Mouse (Mus musculus) cortical plate, adult 2 months (tissue): ENCODE data around the gene Anapc16. TPM values are rescaled to one million over a fixed set of nuclear protein-coding genes. Genes with fewer than 3 reads are reported as not detected.

Experiments
- H3K27ac ChIP-seq: fragments of 200-500 bp; 2 replicates; pipeline ENCODE4 v1.5.1; 2012; ENCODE audit warnings: low read length, control low read depth, inconsistent platforms; ENCODE audit not compliant: insufficient read depth
- H3K4me1 ChIP-seq: fragments of 200-500 bp; 2 replicates; pipeline ENCODE4 v1.6.1; 2011; ENCODE audit warnings: low read length; ENCODE audit not compliant: control insufficient read depth, insufficient read depth
- H3K4me3 ChIP-seq: fragments of 200-500 bp; 2 replicates; pipeline ENCODE4 v1.5.1; 2011; ENCODE audit warnings: mild to moderate bottlenecking, low read length, control low read depth; ENCODE audit not compliant: insufficient read depth
- CTCF ChIP-seq: fragments of 200-500 bp; IDR thresholded peaks from 2 replicates; pipeline ENCODE4 v1.5.1; 2011; ENCODE audit warnings: mild to moderate bottlenecking, control low read depth, low read length; ENCODE audit not compliant: insufficient read depth; ENCODE audit errors: extremely low read depth
- POLR2A ChIP-seq: fragments of 200-500 bp; IDR thresholded peaks from 2 replicates; pipeline ENCODE4 v1.6.1; 2011; ENCODE audit warnings: mild to moderate bottlenecking, low read length, control low read depth; ENCODE audit not compliant: insufficient read depth; ENCODE audit errors: extremely low read depth
- polyA plus RNA-seq: library from polyadenylated mRNA; depleted of rRNA; stranded (reverse); fragments of >200 nt; gene quantifications from 2 replicates; pipeline ENCODE4 v1.2.3, GENCODE M21; 2012

Anapc16 gene
- polyA plus RNA-seq, 1 experiment = 96.3 TPM

DNA sequence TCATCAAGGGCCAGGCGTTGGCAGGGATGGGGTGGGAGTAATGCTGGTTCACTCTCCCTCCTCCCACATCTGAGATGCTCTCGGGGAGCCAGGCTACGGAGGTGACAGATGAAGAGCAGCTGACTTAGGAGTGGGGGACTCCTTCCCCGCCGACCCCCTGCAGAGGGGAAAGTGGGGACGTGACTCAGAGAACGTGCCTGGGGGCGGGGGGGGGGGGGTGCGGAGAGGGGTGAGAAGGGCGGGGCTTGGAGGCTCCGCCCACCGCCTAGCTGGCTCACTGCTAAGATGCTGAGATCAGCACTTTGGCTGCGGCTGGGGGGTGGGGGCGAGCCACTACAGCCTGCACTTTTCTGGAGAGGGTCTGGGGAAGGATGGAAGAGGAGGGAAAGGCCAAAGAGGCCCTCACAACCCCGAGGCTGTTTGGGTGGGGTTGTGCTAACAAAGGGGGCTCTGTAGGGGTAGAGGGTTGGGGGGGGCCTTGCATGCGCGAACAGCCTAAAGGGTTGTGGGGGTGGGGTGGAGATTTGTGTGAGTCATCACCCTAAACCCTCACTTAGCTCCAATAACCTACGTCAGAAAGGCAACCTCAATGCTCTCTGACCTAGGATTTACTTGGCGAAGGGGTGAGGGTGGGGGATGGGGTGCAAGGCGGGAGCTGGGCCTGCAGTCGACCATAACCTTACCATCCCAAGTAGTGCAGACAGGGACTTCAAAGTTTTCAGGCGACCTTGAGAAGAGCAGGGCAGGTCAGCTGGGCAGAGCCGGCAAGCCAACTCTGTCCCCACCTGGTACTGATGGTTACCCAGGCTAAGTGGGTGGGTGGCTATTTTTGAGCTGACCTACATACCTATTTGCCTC is 38.2 kb downstream of the Anapc16 start:
- TF ChIP-seq CTCF = no peak
- no peak for TF ChIP-seq POLR2A
- Histone ChIP-seq H3K4me1 (peaks cover 3% of the 10 kb centered on the region; the same call in 1 of the 2 replicates), H3K4me3 (no peak overlapping the region), H3K27ac (no peak overlapping the region)

DNA sequence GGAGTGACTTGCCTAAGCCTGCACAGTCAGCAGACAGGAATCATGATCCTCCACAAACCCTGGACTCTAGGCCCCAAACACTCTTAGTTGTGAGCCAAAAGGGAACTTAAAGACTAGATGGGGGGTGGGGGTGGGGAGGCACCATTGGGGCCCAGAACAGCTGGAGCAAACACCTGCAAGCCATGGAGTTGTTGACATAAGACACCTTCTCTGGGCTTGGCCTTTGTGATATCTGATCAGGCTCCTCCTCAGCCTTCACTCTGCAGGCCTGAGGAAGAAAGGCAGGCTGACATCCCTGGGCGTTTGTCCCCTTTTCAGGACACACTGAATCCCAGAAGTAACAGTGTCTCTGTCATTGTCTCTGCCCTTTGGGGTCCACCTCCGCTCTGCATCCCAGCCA is 39.3 kb downstream of the Anapc16 start:
- Histone ChIP-seq H3K4me1 (peaks cover 3% of the 10 kb centered on the region; the same call in 1 of the 2 replicates), H3K27ac (no peak overlapping the region), H3K4me3 (no peak overlapping the region)
- TF ChIP-seq CTCF (no peak), POLR2A (no peak)

DNA sequence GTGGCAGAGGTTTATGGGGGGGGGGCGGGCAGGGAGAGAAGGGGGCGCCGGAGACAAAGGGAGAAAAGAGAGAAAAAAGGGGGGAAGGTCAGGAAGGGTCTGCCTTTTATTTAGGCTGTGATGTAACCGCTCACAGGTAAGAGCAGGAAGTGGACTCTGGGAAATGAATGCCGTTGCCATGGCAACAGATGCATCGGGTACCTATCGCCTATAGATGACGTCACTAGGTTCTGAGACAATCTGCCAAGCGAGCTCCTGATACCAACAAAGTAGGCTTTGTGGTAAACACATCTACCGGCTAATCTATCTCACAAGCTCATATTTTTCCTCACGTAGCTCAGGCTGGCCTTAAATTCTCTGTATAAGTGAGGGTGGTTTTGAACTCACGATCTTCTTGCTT is 43.4 kb downstream of the Anapc16 start:
- Histone ChIP-seq H3K4me1 (peaks cover 7% of the 10 kb centered on the region), H3K4me3 (no peak overlapping the region), H3K27ac (no peak overlapping the region)
- TF ChIP-seq CTCF = no peak
- no peak for TF ChIP-seq POLR2A

DNA sequence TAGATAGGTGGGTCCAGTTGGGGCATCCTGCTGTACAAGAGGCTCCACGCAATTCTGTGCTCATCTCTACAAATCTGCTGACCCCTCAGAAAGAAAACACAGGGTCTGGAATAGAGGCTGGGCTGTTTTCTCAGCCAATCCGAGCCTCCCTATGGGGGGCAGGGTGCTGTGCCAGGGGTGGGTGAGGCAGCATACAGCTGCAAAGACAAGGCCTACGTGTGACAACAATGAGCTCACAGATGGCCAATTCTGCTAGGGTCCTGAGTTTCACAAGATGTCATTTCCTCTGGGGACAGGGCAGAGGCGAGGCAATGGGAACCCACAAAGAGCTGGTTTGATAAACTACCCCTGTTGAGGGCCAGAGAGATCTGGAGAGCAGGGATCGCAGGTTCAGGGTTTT is 44.5 kb downstream of the Anapc16 start:
- no peak overlapping the region for H3K4me3 ChIP-seq
- TF ChIP-seq CTCF (no peak), POLR2A (no peak)

GRCm38 (mm10) chr10:59957171-59958149 is 45.5 kb downstream of the Anapc16 start:
- TF ChIP-seq POLR2A (no peak), CTCF (no peak)
- Histone ChIP-seq H3K4me1 (peaks cover 8% of the 10 kb centered on the region), H3K27ac (peak overlapping the region; percentile 66), H3K4me3 (no peak overlapping the region)

More for the DNA sequence above, 44.5 kb downstream of the Anapc16 start:
- peak overlapping the region; percentile 66 for H3K27ac ChIP-seq
- peaks cover 7% of the 10 kb centered on the region for H3K4me1 ChIP-seq

- no peak overlapping the region for H3K4me3 ChIP-seq
- H3K27ac ChIP-seq = peak overlapping the region; percentile 26
- peaks cover 8% of the 10 kb centered on the region for H3K4me1 ChIP-seq
- TF ChIP-seq POLR2A (no peak), CTCF (no peak)
These were observed 46.3 kb downstream of the Anapc16 start for GRCm38 (mm10) chr10:59956681-59957080.

GRCm38 (mm10) chr10:59953564-59954039 is 49.3 kb downstream of the Anapc16 start:
- Histone ChIP-seq H3K4me1 (peaks cover 11% of the 10 kb centered on the region), H3K27ac (no peak overlapping the region), H3K4me3 (no peak overlapping the region)
- TF ChIP-seq POLR2A = no peak
- TF ChIP-seq CTCF = no peak

- Histone ChIP-seq H3K27ac (no peak overlapping the region; the same call in 1 of the 2 replicates), H3K4me3 (peak overlapping the region; percentile 88), H3K4me1 (peaks cover 11% of the 10 kb centered on the region)
- no peak for TF ChIP-seq POLR2A
- TF ChIP-seq CTCF = no peak
These were observed 50.0 kb downstream of the Anapc16 start for GRCm38 (mm10) chr10:59952781-59953563.
